Mouse (Mus musculus) kidney, embryonic 16.5 days (tissue): ENCODE data around the gene Dnaja4. TPM values are rescaled to one million over a fixed set of nuclear protein-coding genes. Genes with fewer than 3 reads are reported as not detected.
A peak's percentile ranks its signal among the peaks of the same experiment; 100 is the strongest.

Experiments
- ATAC-seq: fragments of 200-750 bp; cut with Nextera tagmentation; 2 replicates; pipeline ENCODE4 v1.8.0; 2017; ENCODE audit warnings: moderate TSS enrichment; ENCODE audit not compliant: low FRiP score, low TSS enrichment
- H3K27ac ChIP-seq: fragments of 300-500 bp; sonication (generic); 2 replicates; pipeline ENCODE4 v1.5.1; 2014; ENCODE audit warnings: low read length
- H3K27me3 ChIP-seq: fragments of 300-500 bp; sonication (generic); 2 replicates; pipeline ENCODE4 v1.6.1; 2014; ENCODE audit warnings: low read length, control low read depth, mixed read lengths; ENCODE audit not compliant: insufficient read depth
- H3K36me3 ChIP-seq: fragments of 300-500 bp; sonication (generic); 2 replicates; pipeline ENCODE4 v1.6.1; 2014; ENCODE audit warnings: low read length, control low read depth, mixed read lengths; ENCODE audit not compliant: insufficient read depth
- H3K4me1 ChIP-seq: fragments of 300-500 bp; sonication (generic); 2 replicates; pipeline ENCODE4 v1.6.1; 2014; ENCODE audit warnings: low read length, control low read depth, mixed read lengths; ENCODE audit not compliant: insufficient read depth
- H3K4me2 ChIP-seq: fragments of 300-500 bp; sonication (generic); replicated peaks from 2 replicates; pipeline ENCODE4 v1.6.1; 2014; ENCODE audit warnings: low read depth, low read length
- H3K4me3 ChIP-seq: fragments of 300-500 bp; sonication (generic); 2 replicates; pipeline ENCODE4 v1.5.1; 2014; ENCODE audit warnings: mild to moderate bottlenecking, low read length
- H3K9ac ChIP-seq: fragments of 300-500 bp; sonication (generic); replicated peaks from 2 replicates; pipeline ENCODE4 v1.6.1; 2014; ENCODE audit warnings: low read length
- H3K9me3 ChIP-seq: fragments of 300-500 bp; sonication (generic); 2 replicates; pipeline ENCODE4 v1.6.1; 2016; ENCODE audit warnings: low read length, control low read depth
- WGBS: fragments of 180-500 bp; shearing (Covaris S2); extraction: QIAGEN DNeasy Blood & Tissue Kit; methylation state at CpG from one replicate; pipeline ENCODE4 v1.1.7; 2014; 5-methylcytosine and 5-hydroxymethylcytosine counted together
- microRNA-seq: library from miRNA; unstranded; fragments of <30 nt; microRNA quantifications from one replicate; pipeline ENCODE4, GENCODE M21; 2016
- polyA plus RNA-seq: library from polyadenylated mRNA; unstranded; fragments of >200 nt; fragmentation: Nextera tagmentation; extraction: Ambion mirVana; gene quantifications from 2 replicates; pipeline ENCODE4 v1.2.1, GENCODE M21; 2015

Dnaja4 gene
- polyA plus RNA-seq, 1 experiment from 2014 or later, result 3.7 TPM

- Histone ChIP-seq H3K27ac (no peak within 1 kb of the TSS), H3K9me3 (no peaks in the 10 kb centered on the region), H3K4me1 (peaks cover 26% of the 10 kb centered on the region), H3K4me2 (peak within 1 kb of the TSS; percentile 62), H3K36me3 (no peaks in the 10 kb centered on the region), H3K4me3 (peak within 1 kb of the TSS; percentile 47), H3K9ac (peak within 1 kb of the TSS; percentile 15; the same call in 1 of the 2 replicates), H3K27me3 (peaks cover 38% of the 10 kb centered on the region)
- WGBS, result under 1% methylated on average over 42 of the region's 45 CpGs
- peak; percentile 47; the same call in 1 of the 2 replicates for ATAC-seq
These were observed 66.0 kb downstream of the Dnaja4 start, which contains the start of gene Crabp1 for GRCm38 (mm10) chr9:54764561-54765217. Crabp1 (plus strand) TSS chr9:54764748.

- H3K4me1 ChIP-seq, result peaks cover 34% of the 10 kb centered on the region
- no peak overlapping the region for H3K27ac ChIP-seq
- peak; percentile 18; the same call in 1 of the 2 replicates for ATAC-seq
- H3K4me3 ChIP-seq, result peak overlapping the region; percentile 47
- WGBS, result under 1% methylated on average over 41 of the region's 41 CpGs
- H3K27me3 ChIP-seq, result peaks cover 38% of the 10 kb centered on the region
- no peaks in the 10 kb centered on the region for H3K36me3 ChIP-seq
- peak overlapping the region; percentile 62 for H3K4me2 ChIP-seq
- no peaks in the 10 kb centered on the region for H3K9me3 ChIP-seq
- no peak overlapping the region; the same call in 1 of the 2 replicates for H3K9ac ChIP-seq
These were observed 66.8 kb downstream of the Dnaja4 start for GRCm38 (mm10) chr9:54765336-54766085.

Small RNA genes lying within 50 kb of the gene (microRNA-seq; reads per million reads assigned to microRNA genes)
- not detected for gene Mir5710

Other genes starting within 250 kb of the Dnaja4 start
- 4.7 and 5.7 TPM in 2 replicates for gene Dmxl2, start 197.2 kb upstream of the Dnaja4 start, polyA plus RNA-seq
- not detected in 2 replicates for gene Sh2d7, start 159.9 kb upstream of the Dnaja4 start, polyA plus RNA-seq
- gene Cib2, start 138.7 kb upstream of the Dnaja4 start, polyA plus RNA-seq, result 15.8 and 15.9 TPM in 2 replicates
- gene Idh3a, start 112.5 kb upstream of the Dnaja4 start, polyA plus RNA-seq, result 167 and 174 TPM in 2 replicates
- 3.3 and 4.4 TPM in 2 replicates for gene Acsbg1, start 37.0 kb upstream of the Dnaja4 start, polyA plus RNA-seq
- gene Wdr61, start 35.6 kb downstream of the Dnaja4 start, polyA plus RNA-seq, result 149 and 153 TPM in 2 replicates
- gene Crabp1, start 65.9 kb downstream of the Dnaja4 start, polyA plus RNA-seq, result 53.8 and 62.5 TPM in 2 replicates
- 35.4 and 37.9 TPM in 2 replicates for gene Ireb2, start 164.9 kb downstream of the Dnaja4 start, polyA plus RNA-seq
- 12.9 and 14.0 TPM in 2 replicates for gene Hykk, start 218.4 kb downstream of the Dnaja4 start, polyA plus RNA-seq